Mouse (Mus musculus) hindbrain, postnatal 0 days (tissue): ENCODE results near the gene Gata3. TPM values are rescaled to one million over a fixed set of nuclear protein-coding genes. Genes with fewer than 3 reads are reported as not detected.

Experiments used
- ATAC-seq: fragments of 200-750 bp; cut with Nextera tagmentation; 2 replicates; pipeline ENCODE4 v1.8.0; 2017; ENCODE audit warnings: mild to moderate bottlenecking, moderate TSS enrichment, moderate library complexity
- DNase-seq: peaks from one replicate; pipeline ENCODE4 v3.0.0-alpha.2; 2015; ENCODE audit warnings: low spot score
- H3K27ac ChIP-seq: fragments of 300-500 bp; sonication (generic); 2 replicates; pipeline ENCODE4 v1.5.1; 2014; ENCODE audit warnings: mild to moderate bottlenecking
- H3K27me3 ChIP-seq: fragments of 300-500 bp; sonication (generic); 2 replicates; pipeline ENCODE4 v1.6.1; 2014; ENCODE audit warnings: low read length, mixed read lengths; ENCODE audit not compliant: insufficient read depth
- H3K36me3 ChIP-seq: fragments of 300-500 bp; sonication (generic); 2 replicates; pipeline ENCODE4 v1.6.1; 2014; ENCODE audit warnings: low read length, mixed read lengths; ENCODE audit not compliant: insufficient read depth
- H3K4me1 ChIP-seq: fragments of 300-500 bp; sonication (generic); 2 replicates; pipeline ENCODE4 v1.6.1; 2014; ENCODE audit warnings: antibody characterized with exemption, low read length, mixed read lengths; ENCODE audit not compliant: insufficient read depth
- H3K4me2 ChIP-seq: fragments of 300-500 bp; sonication (generic); 2 replicates; pipeline ENCODE4 v1.6.1; 2014; ENCODE audit warnings: low read depth, mild to moderate bottlenecking, low read length, moderate library complexity, mixed read lengths
- H3K4me3 ChIP-seq: fragments of 300-500 bp; sonication (generic); 2 replicates; pipeline ENCODE4 v1.5.1; 2014; ENCODE audit warnings: low read length
- H3K9ac ChIP-seq: fragments of 300-500 bp; sonication (generic); replicated peaks from 2 replicates; pipeline ENCODE4 v1.6.1; 2014; ENCODE audit warnings: mild to moderate bottlenecking, low read length, moderate library complexity, mixed read lengths
- H3K9me3 ChIP-seq: fragments of 300-500 bp; sonication (generic); 2 replicates; pipeline ENCODE4 v1.6.1; 2016; ENCODE audit warnings: low read length, mixed read lengths
- CTCF ChIP-seq: IDR thresholded peaks from 2 replicates; pipeline ENCODE4 v1.5.1; 2016; ENCODE audit warnings: antibody characterized with exemption, control low read depth, low read depth
- WGBS: fragments of 180-500 bp; shearing (Covaris S2); extraction: QIAGEN DNeasy Blood & Tissue Kit; methylation state at CpG from one replicate; pipeline ENCODE4 v1.1.7; 2014; 5-methylcytosine and 5-hydroxymethylcytosine counted together
- polyA plus RNA-seq: library from polyadenylated mRNA; unstranded; fragments of >200 nt; fragmentation: Nextera tagmentation; extraction: Ambion mirVana; gene quantifications from 2 replicates; pipeline ENCODE4 v1.2.1, GENCODE M21; 2015
- total RNA-seq: library from RNA; depleted of rRNA; stranded (reverse); fragments of >200 nt; gene quantifications from 2 replicates; pipeline ENCODE4 v1.2.3, GENCODE M21; 2014; rRNA removed

Gata3 gene
- total RNA-seq (2.3 and 3.5 TPM in 2 replicates), polyA plus RNA-seq (17.6 and 20.5 TPM in 2 replicates)

DNA sequence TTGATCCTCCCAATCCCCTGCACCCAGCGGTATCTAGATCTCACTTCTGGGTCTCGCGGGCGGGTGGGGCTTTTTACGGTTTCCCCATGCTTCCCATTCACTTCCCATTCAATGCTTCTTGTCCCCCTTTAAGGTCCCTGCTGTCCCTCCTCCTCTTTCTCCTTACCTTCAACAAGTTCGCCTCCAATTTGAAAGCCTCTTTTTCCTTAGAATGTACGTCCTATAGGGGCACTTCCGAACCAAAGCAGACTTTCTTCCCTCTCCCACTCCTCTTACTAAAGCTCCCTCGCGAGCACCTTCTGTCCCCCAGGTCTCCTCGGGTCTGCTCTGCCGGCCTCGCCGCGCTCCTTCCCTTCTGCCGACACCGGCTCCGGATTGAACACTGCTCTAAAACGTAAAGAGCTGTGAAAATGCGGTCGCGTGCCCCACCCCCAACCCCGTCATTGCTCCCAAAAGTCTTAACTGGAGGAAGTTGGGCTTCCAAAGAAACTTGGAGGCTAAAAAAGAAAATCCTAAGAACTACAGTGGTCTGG lies at the start of gene Gata3:
Gene Gata3, minus strand, starts transcription at position 384 of the 533 bp plus-strand sequence.
- Histone ChIP-seq H3K4me1 (no peaks in the 10 kb centered on the region), H3K27me3 (peaks cover 79% of the 10 kb centered on the region), H3K9me3 (no peaks in the 10 kb centered on the region), H3K9ac (no peak within 1 kb of the TSS), H3K36me3 (no peaks in the 10 kb centered on the region), H3K4me2 (peak within 1 kb of the TSS; percentile 33), H3K27ac (no peak within 1 kb of the TSS), H3K4me3 (peak within 1 kb of the TSS; percentile 20; the same call in 1 of the 2 replicates)
- DNase-seq, result no peak
- WGBS, result under 1% methylated on average over 23 of the region's 23 CpGs
- no peak; the same call in 1 of the 2 replicates for ATAC-seq
- no peak for TF ChIP-seq CTCF

DNA sequence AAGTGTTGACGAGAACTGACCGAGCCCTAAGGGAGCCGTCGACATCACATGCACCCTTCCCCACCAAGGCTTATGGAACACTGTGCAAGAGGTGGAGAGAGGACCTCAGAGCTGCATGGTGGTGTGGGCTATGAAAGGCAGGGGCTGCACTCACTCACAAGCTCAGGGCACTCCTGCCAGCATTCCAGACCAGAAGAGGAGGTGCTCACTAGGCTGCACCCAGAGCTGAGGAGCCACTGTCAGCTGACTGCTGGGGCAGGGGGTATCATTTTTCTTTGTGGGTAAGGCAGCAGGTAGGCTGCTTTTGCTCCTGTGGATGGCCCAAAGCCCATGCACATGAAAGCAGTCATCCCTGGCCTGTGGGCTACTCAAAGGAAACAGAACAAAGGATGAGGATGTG lies 49.4 kb upstream of the Gata3 start:
- H3K27ac ChIP-seq, result no peak overlapping the region
- H3K4me2 ChIP-seq, result no peak overlapping the region
- H3K4me3 ChIP-seq, result no peak overlapping the region
- ATAC-seq (no peak), DNase-seq (no peak)
- no peaks in the 10 kb centered on the region for H3K27me3 ChIP-seq
- no peak for TF ChIP-seq CTCF
- H3K36me3 ChIP-seq, result no peaks in the 10 kb centered on the region
- no peak overlapping the region for H3K9ac ChIP-seq
- 91% methylated on average over 4 of the region's 4 CpGs for WGBS
- no peaks in the 10 kb centered on the region for H3K4me1 ChIP-seq
- H3K9me3 ChIP-seq, result no peaks in the 10 kb centered on the region

DNA sequence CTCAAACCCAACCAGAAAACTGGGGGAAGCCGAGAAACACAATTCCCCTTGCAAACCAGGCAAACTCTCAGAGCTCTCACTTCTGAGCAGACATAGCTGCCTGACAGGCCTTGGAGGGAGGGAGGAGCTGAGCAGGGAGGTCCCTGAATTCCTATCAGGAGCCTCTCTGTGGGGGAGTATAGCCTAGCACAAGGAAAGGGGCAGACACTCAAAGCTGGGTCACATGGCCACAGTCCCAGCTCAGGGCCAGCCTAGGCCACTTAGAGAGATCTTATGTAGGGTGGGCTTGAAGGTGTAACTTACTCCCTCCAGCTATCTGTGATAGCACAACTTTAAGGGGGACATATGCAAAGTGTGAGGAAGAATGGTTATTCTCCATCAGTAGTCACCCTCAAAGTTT lies 46.1 kb upstream of the Gata3 start:
- Histone ChIP-seq H3K9ac (no peak overlapping the region), H3K4me3 (no peak overlapping the region), H3K4me1 (no peaks in the 10 kb centered on the region), H3K27ac (no peak overlapping the region), H3K36me3 (no peaks in the 10 kb centered on the region), H3K27me3 (no peaks in the 10 kb centered on the region), H3K9me3 (no peaks in the 10 kb centered on the region), H3K4me2 (no peak overlapping the region)
- 0% methylated on average over 1 of the region's 1 CpGs for WGBS
- no peak for DNase-seq
- ATAC-seq, result no peak
- TF ChIP-seq CTCF, result no peak

DNA sequence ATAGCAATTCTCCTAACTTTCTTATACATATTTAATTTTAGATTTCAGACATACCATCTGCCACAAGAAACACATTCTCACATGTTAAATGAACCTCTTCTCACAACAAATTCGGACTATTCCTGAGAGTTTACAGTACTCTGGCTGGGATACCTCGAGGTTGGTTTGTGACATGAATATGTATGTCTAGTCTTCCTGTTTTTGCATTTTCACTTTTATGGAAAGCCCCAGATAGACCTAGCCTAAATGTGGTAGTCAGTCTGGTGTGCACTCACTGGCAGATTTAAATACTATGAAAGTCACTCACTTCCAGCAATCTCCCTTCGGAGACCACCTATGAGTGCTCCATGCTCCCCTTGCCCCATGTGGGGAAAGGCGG lies 37.1 kb upstream of the Gata3 start:
- Histone ChIP-seq H3K4me3 (no peak overlapping the region), H3K4me2 (no peak overlapping the region), H3K4me1 (no peaks in the 10 kb centered on the region), H3K9me3 (no peaks in the 10 kb centered on the region), H3K36me3 (no peaks in the 10 kb centered on the region), H3K27me3 (no peaks in the 10 kb centered on the region), H3K9ac (no peak overlapping the region), H3K27ac (no peak overlapping the region)
- no peak for DNase-seq
- 70% methylated on average over 4 of the region's 4 CpGs for WGBS
- no peak for ATAC-seq
- TF ChIP-seq CTCF, result no peak

- Histone ChIP-seq H3K27me3 (no peaks in the 10 kb centered on the region), H3K4me2 (no peak overlapping the region), H3K4me3 (no peak overlapping the region), H3K9ac (no peak overlapping the region), H3K9me3 (no peaks in the 10 kb centered on the region), H3K27ac (no peak overlapping the region), H3K36me3 (no peaks in the 10 kb centered on the region), H3K4me1 (no peaks in the 10 kb centered on the region)
- ATAC-seq, result no peak
- 47% methylated on average over 7 of the region's 7 CpGs for WGBS
- peak; percentile 10 for DNase-seq
- no peak for TF ChIP-seq CTCF
These were observed 36.5 kb upstream of the Gata3 start for GRCm38 (mm10) chr2:9926194-9926904.

DNA sequence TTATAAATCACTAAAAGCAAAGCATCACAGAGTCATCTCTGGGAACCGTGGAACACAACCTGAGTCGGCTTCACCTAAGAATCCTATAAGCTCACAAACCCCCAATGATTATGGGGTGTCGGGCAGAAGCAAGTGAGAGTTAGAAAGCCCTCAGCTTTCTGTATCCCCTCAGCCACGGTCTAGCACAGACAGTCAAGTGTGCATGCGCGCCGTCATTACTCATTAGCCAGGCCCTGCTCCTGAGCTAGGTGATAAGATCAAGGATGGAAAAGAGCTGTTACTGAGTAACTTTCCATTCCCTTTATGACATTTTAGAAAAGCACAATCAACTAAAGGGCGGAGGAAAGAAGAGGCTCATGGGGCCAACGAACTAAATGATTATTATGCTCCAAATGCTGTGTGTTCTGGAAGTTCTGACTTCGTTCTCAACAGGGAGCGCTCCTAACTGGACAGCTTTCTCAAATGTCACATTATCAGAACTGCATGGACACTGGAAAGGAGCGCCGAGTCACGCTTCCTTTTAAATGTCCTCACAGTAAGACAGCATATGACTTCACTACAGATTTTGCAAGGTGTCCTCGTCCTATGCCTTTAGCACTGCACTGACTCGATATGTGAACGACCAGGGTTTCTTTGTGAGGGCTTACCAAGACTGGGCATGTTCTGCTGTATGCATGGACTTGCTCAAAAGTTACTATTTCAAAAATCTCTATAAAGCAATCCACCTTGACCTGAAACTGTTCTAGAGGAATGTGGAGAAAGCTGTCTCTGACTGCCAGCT lies 29.0 kb upstream of the Gata3 start:
- H3K9me3 ChIP-seq, result no peaks in the 10 kb centered on the region
- H3K27ac ChIP-seq, result no peak overlapping the region
- no peak for TF ChIP-seq CTCF
- H3K27me3 ChIP-seq, result no peaks in the 10 kb centered on the region
- H3K4me2 ChIP-seq, result no peak overlapping the region
- H3K9ac ChIP-seq, result no peak overlapping the region
- no peaks in the 10 kb centered on the region for H3K4me1 ChIP-seq
- peaks cover 9% of the 10 kb centered on the region; the same call in 1 of the 2 replicates for H3K36me3 ChIP-seq
- H3K4me3 ChIP-seq, result no peak overlapping the region
- 90% methylated on average over 17 of the region's 17 CpGs for WGBS
- no peak for DNase-seq
- no peak for ATAC-seq

DNA sequence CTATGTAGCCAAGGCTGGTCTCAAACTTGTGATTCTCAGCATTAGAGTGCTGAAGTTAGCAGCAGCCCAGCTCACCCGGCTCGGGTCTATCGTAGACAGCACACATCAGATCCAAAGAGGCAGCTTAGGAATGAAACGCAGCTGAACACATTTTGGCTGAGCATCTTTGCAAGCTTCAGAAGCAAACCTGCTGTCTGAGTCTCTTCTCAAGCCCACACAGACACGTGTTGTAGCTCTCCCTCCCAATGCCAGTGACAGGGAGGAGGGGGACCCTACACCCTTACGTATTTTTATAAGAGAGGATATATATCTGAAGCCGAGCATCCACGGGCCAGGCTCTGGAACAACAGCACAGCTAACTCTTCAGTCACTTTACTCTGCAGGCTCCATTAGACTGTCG lies 27.8 kb upstream of the Gata3 start:
- WGBS, result 91% methylated on average over 9 of the region's 9 CpGs
- Histone ChIP-seq H3K9ac (no peak overlapping the region), H3K36me3 (peaks cover 9% of the 10 kb centered on the region; the same call in 1 of the 2 replicates), H3K4me1 (no peaks in the 10 kb centered on the region), H3K27ac (no peak overlapping the region), H3K9me3 (no peaks in the 10 kb centered on the region), H3K4me3 (no peak overlapping the region), H3K27me3 (no peaks in the 10 kb centered on the region), H3K4me2 (no peak overlapping the region)
- ATAC-seq (no peak), DNase-seq (no peak)
- no peak for TF ChIP-seq CTCF
